Mouse (Mus musculus) kidney, embryonic 15.5 days (tissue): ENCODE results near the gene Vipr2. TPM values are rescaled to one million over a fixed set of nuclear protein-coding genes. Genes with fewer than 3 reads are reported as not detected.

Experiments used
- ATAC-seq: fragments of 200-750 bp; cut with Nextera tagmentation; replicated peaks from 2 replicates; pipeline ENCODE4 v1.8.0; 2017; ENCODE audit warnings: moderate TSS enrichment; ENCODE audit not compliant: low FRiP score
- H3K27ac ChIP-seq: fragments of 300-500 bp; sonication (generic); 2 replicates; pipeline ENCODE4 v1.5.1; 2015; ENCODE audit warnings: mild to moderate bottlenecking, inconsistent platforms
- H3K27me3 ChIP-seq: fragments of 300-500 bp; sonication (generic); 2 replicates; pipeline ENCODE4 v1.6.1; 2015; ENCODE audit warnings: inconsistent platforms
- H3K36me3 ChIP-seq: fragments of 300-500 bp; sonication (generic); 2 replicates; pipeline ENCODE4 v1.6.1; 2015; ENCODE audit warnings: inconsistent platforms
- H3K4me1 ChIP-seq: fragments of 300-500 bp; sonication (generic); 2 replicates; pipeline ENCODE4 v1.6.1; 2015; ENCODE audit warnings: inconsistent platforms
- H3K4me2 ChIP-seq: fragments of 300-500 bp; sonication (generic); 2 replicates; pipeline ENCODE4 v1.6.1; 2015; ENCODE audit warnings: moderate library complexity, mild to moderate bottlenecking, inconsistent platforms
- H3K4me3 ChIP-seq: fragments of 300-500 bp; sonication (generic); replicated peaks from 2 replicates; pipeline ENCODE4 v1.5.1; 2015; ENCODE audit warnings: mild to moderate bottlenecking, inconsistent platforms
- H3K9ac ChIP-seq: fragments of 300-500 bp; sonication (generic); 2 replicates; pipeline ENCODE4 v1.6.1; 2015; ENCODE audit warnings: mild to moderate bottlenecking, inconsistent platforms
- H3K9me3 ChIP-seq: fragments of 300-500 bp; sonication (generic); replicated peaks from 2 replicates; pipeline ENCODE4 v1.6.1; 2016; ENCODE audit warnings: inconsistent platforms
- WGBS: fragments of 180-500 bp; shearing (Covaris S2); methylation state at CpG from one replicate; pipeline ENCODE4 v1.1.7; 2015; ENCODE audit warnings: mixed read lengths; 5-methylcytosine and 5-hydroxymethylcytosine counted together
- microRNA-seq: library from miRNA; unstranded; fragments of <30 nt; microRNA quantifications from one replicate; pipeline ENCODE4, GENCODE M21; 2016
- polyA plus RNA-seq: library from polyadenylated mRNA; unstranded; fragments of >200 nt; fragmentation: Nextera tagmentation; extraction: Ambion mirVana; gene quantifications from 2 replicates; pipeline ENCODE4 v1.2.1, GENCODE M21; 2015

Vipr2 gene
- polyA plus RNA-seq, 1 experiment from 2014 or later: 0.86 TPM

DNA sequence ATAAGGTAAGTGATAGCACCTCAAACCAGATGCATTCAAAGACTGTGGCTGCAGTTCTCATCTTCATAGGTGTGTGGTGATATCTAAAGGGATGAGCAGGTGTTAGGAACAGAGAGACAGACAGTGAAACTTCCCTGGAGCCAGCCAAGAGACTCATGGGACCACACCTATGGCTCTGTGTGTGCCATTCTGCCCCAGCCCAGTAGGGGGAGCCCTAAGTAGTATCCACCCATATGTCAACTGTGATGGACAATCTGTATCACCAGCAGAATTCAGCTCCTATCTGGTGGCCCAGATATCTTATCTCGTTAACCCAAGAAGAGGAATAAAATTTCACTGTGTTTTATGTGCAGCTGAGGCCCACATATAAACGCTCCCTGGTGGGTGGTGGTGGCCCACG is 99.4 kb downstream of the Vipr2 start:
- no peak overlapping the region for H3K4me3 ChIP-seq
- no peak overlapping the region for H3K4me2 ChIP-seq
- WGBS: 92% methylated on average over 3 of the region's 3 CpGs
- H3K27ac ChIP-seq: no peak overlapping the region
- no peak overlapping the region for H3K9ac ChIP-seq
- no peak for ATAC-seq
- H3K27me3 ChIP-seq: no peaks in the 10 kb centered on the region
- no peaks in the 10 kb centered on the region for H3K9me3 ChIP-seq
- H3K36me3 ChIP-seq: no peaks in the 10 kb centered on the region
- no peaks in the 10 kb centered on the region for H3K4me1 ChIP-seq

DNA sequence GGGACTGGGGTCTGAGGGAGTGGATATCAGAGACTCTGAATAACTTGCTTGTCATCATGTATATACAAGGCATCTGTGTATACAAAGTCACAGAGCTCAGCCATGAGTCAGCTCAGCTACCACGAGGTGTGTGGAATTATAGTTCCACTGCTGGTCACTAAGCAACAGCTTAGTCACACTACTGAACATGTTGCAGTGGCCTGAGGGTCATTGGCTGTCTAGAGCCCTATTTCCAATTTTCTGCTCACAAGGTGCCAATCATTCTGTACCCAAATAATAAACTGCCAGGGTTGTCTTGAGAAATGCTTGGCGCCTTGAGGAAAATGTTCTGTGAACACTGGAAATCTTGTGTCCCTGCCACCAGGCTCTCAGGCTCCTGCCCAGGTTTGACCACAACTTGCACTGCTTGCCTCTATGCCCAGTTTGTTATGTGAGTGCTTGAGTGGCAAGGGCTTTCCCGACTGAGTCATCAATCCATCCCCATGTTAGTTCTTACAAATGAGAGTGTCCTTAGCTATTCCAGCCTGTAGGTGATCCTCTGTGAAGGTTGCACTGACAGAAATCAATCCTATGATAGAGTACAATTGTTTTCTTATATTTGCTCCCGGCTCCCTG is 104.0 kb downstream of the Vipr2 start:
- no peaks in the 10 kb centered on the region for H3K36me3 ChIP-seq
- no peak overlapping the region for H3K27ac ChIP-seq
- no peak overlapping the region for H3K4me2 ChIP-seq
- no peak overlapping the region for H3K4me3 ChIP-seq
- no peak overlapping the region for H3K9ac ChIP-seq
- ATAC-seq: no peak
- H3K4me1 ChIP-seq: no peaks in the 10 kb centered on the region
- WGBS: 75% methylated on average over 4 of the region's 4 CpGs
- H3K9me3 ChIP-seq: no peaks in the 10 kb centered on the region
- H3K27me3 ChIP-seq: no peaks in the 10 kb centered on the region

DNA sequence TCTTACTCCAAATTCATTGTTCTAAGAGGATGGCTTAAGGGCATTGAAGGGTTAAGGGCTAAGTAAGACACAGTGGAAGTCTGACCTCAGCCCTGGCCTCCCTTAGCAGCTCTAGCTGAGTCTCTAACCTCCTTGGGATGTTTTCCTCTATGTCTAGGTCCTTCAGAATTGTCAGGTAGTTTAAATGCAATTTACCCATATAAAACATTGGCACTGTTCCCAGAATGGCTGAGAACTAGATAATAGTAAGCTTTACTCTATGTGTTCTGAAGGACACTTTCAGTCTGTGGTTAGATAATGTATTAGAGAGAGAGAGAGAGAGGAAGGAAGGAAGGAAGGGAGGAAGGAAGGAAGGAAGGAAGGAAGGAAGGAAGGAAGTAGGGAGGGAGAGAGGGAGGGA is 104.8 kb downstream of the Vipr2 start:
- no peaks in the 10 kb centered on the region for H3K36me3 ChIP-seq
- no peak overlapping the region for H3K4me2 ChIP-seq
- no peak overlapping the region for H3K27ac ChIP-seq
- no peaks in the 10 kb centered on the region for H3K27me3 ChIP-seq
- no peak overlapping the region for H3K9ac ChIP-seq
- no peaks in the 10 kb centered on the region for H3K9me3 ChIP-seq
- no peak for ATAC-seq
- no peaks in the 10 kb centered on the region for H3K4me1 ChIP-seq
- no peak overlapping the region for H3K4me3 ChIP-seq

DNA sequence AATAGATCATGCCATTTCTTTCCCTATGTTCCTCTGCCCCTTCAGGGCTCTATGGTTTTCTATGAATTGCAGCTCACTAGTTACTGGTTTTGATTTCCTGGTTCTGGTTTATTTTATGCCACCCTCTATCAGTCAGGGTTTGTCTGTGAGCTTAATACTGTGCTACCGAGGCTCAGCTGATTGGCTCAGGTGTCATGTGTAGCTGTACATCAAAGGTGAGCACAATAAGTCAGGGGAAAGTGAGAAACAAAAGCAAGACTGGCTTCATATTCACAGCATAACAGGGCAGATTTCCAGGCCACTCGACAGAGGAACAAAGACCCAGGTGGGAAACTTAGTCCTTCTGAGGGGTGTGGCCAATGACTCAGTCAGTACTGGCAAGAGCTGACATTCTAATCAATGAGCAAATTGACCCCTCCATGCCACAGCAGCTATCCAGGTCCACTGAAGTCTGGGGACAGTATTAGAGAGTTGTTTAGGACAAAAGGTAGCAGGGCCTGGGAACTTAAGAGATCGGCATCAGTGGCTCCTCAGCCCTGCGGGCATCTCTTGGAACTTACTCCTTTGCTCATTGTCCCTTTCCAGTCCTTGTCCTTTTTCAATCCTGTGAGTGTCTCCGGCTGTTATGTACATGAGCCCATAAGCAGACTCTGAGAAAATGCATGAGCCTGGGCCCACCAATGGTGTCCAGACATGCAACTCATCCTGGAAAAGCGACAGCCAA is 105.8 kb downstream of the Vipr2 start:
- Histone ChIP-seq H3K9ac (no peak overlapping the region), H3K27me3 (no peaks in the 10 kb centered on the region)
- 84% methylated on average over 6 of the region's 6 CpGs for WGBS

DNA sequence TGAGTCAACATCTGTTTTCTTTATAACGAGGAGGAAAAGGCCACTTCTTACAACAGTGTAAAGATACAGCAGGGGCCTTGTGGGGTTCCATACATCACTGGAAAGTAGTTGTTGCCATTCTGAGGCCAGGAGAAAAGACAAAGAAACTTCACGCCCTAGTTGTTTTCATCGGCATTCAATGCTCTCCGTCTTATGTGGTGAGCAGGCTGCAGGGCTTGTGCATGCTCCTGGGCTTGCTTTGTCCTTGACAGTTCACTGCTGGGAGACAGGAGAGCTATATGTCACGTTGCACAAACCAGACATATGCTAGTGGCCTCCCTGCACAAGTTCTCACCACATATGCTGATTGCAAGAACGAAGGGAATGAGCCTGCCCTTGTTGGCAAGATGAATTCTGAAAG is 116.4 kb downstream of the Vipr2 start:
- 67% methylated on average over 6 of the region's 6 CpGs for WGBS
- no peaks in the 10 kb centered on the region for H3K36me3 ChIP-seq

More for the DNA sequence above, 105.8 kb downstream of the Vipr2 start:
- Histone ChIP-seq H3K4me3 (no peak overlapping the region), H3K9me3 (no peaks in the 10 kb centered on the region), H3K4me2 (no peak overlapping the region), H3K27ac (no peak overlapping the region), H3K36me3 (no peaks in the 10 kb centered on the region), H3K4me1 (no peaks in the 10 kb centered on the region)
- ATAC-seq: no peak

DNA sequence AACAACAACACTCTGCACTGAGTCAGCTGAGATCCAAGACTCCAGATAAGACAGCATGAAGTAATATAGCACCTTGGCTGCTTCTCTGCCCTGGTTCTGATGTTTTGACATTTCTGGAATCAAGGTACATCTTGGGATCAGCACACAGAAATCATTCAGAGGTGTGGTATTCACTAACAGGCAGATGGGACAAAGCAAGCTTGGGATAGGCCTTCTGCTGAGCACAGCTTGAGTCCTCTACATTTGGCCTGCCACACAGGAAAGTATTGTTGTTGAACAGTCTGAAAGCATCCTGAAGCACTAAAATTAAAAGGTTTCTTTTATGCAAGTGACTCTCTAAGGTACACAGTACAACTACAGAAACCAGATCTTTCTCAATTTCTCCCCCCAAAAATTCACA is 117.1 kb downstream of the Vipr2 start:
- no peak overlapping the region for H3K4me3 ChIP-seq
- no peak overlapping the region for H3K4me2 ChIP-seq
- H3K27me3 ChIP-seq: no peaks in the 10 kb centered on the region
- no peaks in the 10 kb centered on the region for H3K36me3 ChIP-seq
- H3K27ac ChIP-seq: no peak overlapping the region
- no peaks in the 10 kb centered on the region for H3K4me1 ChIP-seq
- H3K9ac ChIP-seq: no peak overlapping the region
- no peak for ATAC-seq
- no peaks in the 10 kb centered on the region for H3K9me3 ChIP-seq

More for the DNA sequence above, 116.4 kb downstream of the Vipr2 start:
- Histone ChIP-seq H3K27me3 (no peaks in the 10 kb centered on the region), H3K4me3 (no peak overlapping the region), H3K9me3 (no peaks in the 10 kb centered on the region), H3K4me2 (no peak overlapping the region), H3K27ac (no peak overlapping the region), H3K4me1 (no peaks in the 10 kb centered on the region), H3K9ac (no peak overlapping the region)
- ATAC-seq: no peak

Small RNA genes within 50 kb of the gene (microRNA-seq; reads per million reads assigned to microRNA genes)
- not detected for gene Gm44372

Other genes starting within 250 kb of the Vipr2 start
- 48.1 and 48.8 TPM in 2 replicates for gene Zfp386, start 30.0 kb upstream of the Vipr2 start, polyA plus RNA-seq
- gene Wdr60, start 185.3 kb downstream of the Vipr2 start, polyA plus RNA-seq: 19.6 and 20.2 TPM in 2 replicates
- not detected in 2 replicates for gene Gm11027, start 197.7 kb downstream of the Vipr2 start, polyA plus RNA-seq
- gene Esyt2, start 203.5 kb downstream of the Vipr2 start, polyA plus RNA-seq: 17.8 and 18.7 TPM in 2 replicates